Mouse (Mus musculus) v-Abl transformed pro-B cells (cell line): ENCODE measurements around the gene Dhtkd1.

ENCODE experiments used
- in situ Hi-C, 2 experiments: fragments of 400-800 bp; cut with MboI; formaldehyde crosslinking; loops; one replicate each; pipeline ENCODE4 v1.15.1; 2025; ENCODE audit not compliant: unreplicated experiment in 2 of 2

The Dhtkd1 gene

GRCm38 (mm10) chr2:5931938-5932337 lies 10.7 kb downstream of the Dhtkd1 start:
- in situ Hi-C loops: no loop called here

- in situ Hi-C loops: no loop called here
Observed at GRCm38 (mm10) chr2:5930291-5931054, 12.1 kb downstream of the Dhtkd1 start.

GRCm38 (mm10) chr2:5929793-5930192 lies 12.8 kb downstream of the Dhtkd1 start:
- in situ Hi-C loops: no loop called here

GRCm38 (mm10) chr2:5927481-5927880 lies 15.1 kb downstream of the Dhtkd1 start:
- in situ Hi-C loops: no loop called here

GRCm38 (mm10) chr2:5923786-5924185 lies 18.8 kb downstream of the Dhtkd1 start:
- in situ Hi-C loops: loop anchor here in 1 of 2 experiments (25.0 kb wide), 1 partner anchor 836 kb away; no protein-coding TSS in a partner anchor

GRCm38 (mm10) chr2:5922823-5923222 lies 19.8 kb downstream of the Dhtkd1 start:
- in situ Hi-C loops: loop anchor here in 1 of 2 experiments (25.0 kb wide), 1 partner anchor 836 kb away; no protein-coding TSS in a partner anchor

- in situ Hi-C loops: loop anchor here in 1 of 2 experiments (25.0 kb wide), 1 partner anchor 824 kb away; no protein-coding TSS in a partner anchor
Observed at GRCm38 (mm10) chr2:5911282-5911965, 31.2 kb downstream of the Dhtkd1 start.

- in situ Hi-C loops: loop anchor here (5.0 to 25.0 kb wide), 4 partner anchors 261 to 822 kb away; no protein-coding TSS in a partner anchor
Observed at GRCm38 (mm10) chr2:5906625-5907024, 36.0 kb downstream of the Dhtkd1 start.

- in situ Hi-C loops: loop anchor here (5.0 to 25.0 kb wide), 4 partner anchors 261 to 821 kb away; no protein-coding TSS in a partner anchor
Observed at GRCm38 (mm10) chr2:5906092-5906491, 36.5 kb downstream of the Dhtkd1 start.

GRCm38 (mm10) chr2:5900145-5900544 lies 42.4 kb downstream of the Dhtkd1 start:
- in situ Hi-C loops: loop anchor here (5.0 to 25.0 kb wide), 5 partner anchors 267 to 815 kb away; no protein-coding TSS in a partner anchor

- in situ Hi-C loops: loop anchor here (5.0 kb wide), 1 partner anchor 48 kb away; the partner anchor contains the start of genes Cdc123 (in 2 of the 2) and Nudt5 (in 2 of the 2)
Observed at GRCm38 (mm10) chr2:5894843-5895570, 47.6 kb downstream of the Dhtkd1 start, which contains the start of gene Sec61a2. Sec61a2 (minus strand) TSS chr2:5895432.

GRCm38 (mm10) chr2:5894296-5894695 lies 48.3 kb downstream of the Dhtkd1 start:
- in situ Hi-C loops: loop anchor here (5.0 kb wide), 1 partner anchor 47 kb away; the partner anchor contains the start of genes Cdc123 (in 2 of the 2) and Nudt5 (in 2 of the 2)

GRCm38 (mm10) chr2:5889412-5889811 lies 53.2 kb downstream of the Dhtkd1 start:
- in situ Hi-C loops: no loop called here

- in situ Hi-C loops: no loop called here
Observed at GRCm38 (mm10) chr2:5888865-5889264, 53.7 kb downstream of the Dhtkd1 start.

GRCm38 (mm10) chr2:5877446-5877845 lies 65.1 kb downstream of the Dhtkd1 start:
- in situ Hi-C loops: no loop called here

GRCm38 (mm10) chr2:5869746-5870145 lies 72.8 kb downstream of the Dhtkd1 start:
- in situ Hi-C loops: no loop called here

- in situ Hi-C loops: no loop called here
Observed at GRCm38 (mm10) chr2:5867681-5868080, 74.9 kb downstream of the Dhtkd1 start.

- in situ Hi-C loops: no loop called here
Observed at GRCm38 (mm10) chr2:5862834-5863233, 79.8 kb downstream of the Dhtkd1 start, which contains the start of gene Gm13199. Gm13199 (minus strand) TSS chr2:5862934.

- in situ Hi-C loops: no loop called here
Observed at GRCm38 (mm10) chr2:5851866-5852265, 90.7 kb downstream of the Dhtkd1 start.

GRCm38 (mm10) chr2:5851116-5851515 lies 91.5 kb downstream of the Dhtkd1 start:
- in situ Hi-C loops: no loop called here
